Mouse (Mus musculus) embryonic facial prominence, embryonic 13.5 days (tissue): ENCODE results near the gene Olfr97. TPM values are rescaled to one million over a fixed set of nuclear protein-coding genes. Genes with fewer than 3 reads are reported as not detected.
"Not testable (repeated sequence)": the region's sequence is repeated elsewhere in the genome, so short reads cannot be mapped to it uniquely, and the experiment has no call there.

Source experiments
- ATAC-seq: fragments of 200-750 bp; cut with Nextera tagmentation; 2 replicates; pipeline ENCODE4 v1.8.0; 2017; ENCODE audit warnings: low read depth; ENCODE audit not compliant: insufficient number of reproducible peaks, insufficient read depth, low FRiP score, low TSS enrichment
- H3K27ac ChIP-seq: fragments of 300-500 bp; sonication (generic); 2 replicates; pipeline ENCODE4 v1.5.1; 2015; ENCODE audit warnings: moderate library complexity, mild to moderate bottlenecking, inconsistent platforms
- H3K27me3 ChIP-seq: fragments of 300-500 bp; sonication (generic); 2 replicates; pipeline ENCODE4 v1.6.1; 2015; ENCODE audit warnings: mild to moderate bottlenecking, inconsistent platforms
- H3K36me3 ChIP-seq: fragments of 300-500 bp; sonication (generic); 2 replicates; pipeline ENCODE4 v1.6.1; 2015; ENCODE audit warnings: mild to moderate bottlenecking, inconsistent platforms
- H3K4me1 ChIP-seq: fragments of 300-500 bp; sonication (generic); 2 replicates; pipeline ENCODE4 v1.6.1; 2015; ENCODE audit warnings: inconsistent platforms
- H3K4me2 ChIP-seq: fragments of 300-500 bp; sonication (generic); 2 replicates; pipeline ENCODE4 v1.6.1; 2015; ENCODE audit warnings: moderate library complexity, mild to moderate bottlenecking, inconsistent platforms
- H3K4me3 ChIP-seq: fragments of 300-500 bp; sonication (generic); 2 replicates; pipeline ENCODE4 v1.5.1; 2015; ENCODE audit warnings: mild to moderate bottlenecking, inconsistent platforms
- H3K9ac ChIP-seq: fragments of 300-500 bp; sonication (generic); 2 replicates; pipeline ENCODE4 v1.6.1; 2015; ENCODE audit warnings: mild to moderate bottlenecking, inconsistent platforms
- H3K9me3 ChIP-seq: fragments of 300-500 bp; sonication (generic); 2 replicates; pipeline ENCODE4 v1.6.1; 2016; ENCODE audit warnings: inconsistent platforms
- WGBS: fragments of 180-500 bp; shearing (Covaris S2); methylation state at CpG from one replicate; pipeline ENCODE4 v1.1.7; 2015; ENCODE audit warnings: mixed read lengths; 5-methylcytosine and 5-hydroxymethylcytosine counted together
- polyA plus RNA-seq: library from polyadenylated mRNA; unstranded; fragments of >200 nt; fragmentation: Nextera tagmentation; extraction: Ambion mirVana; gene quantifications from 2 replicates; pipeline ENCODE4 v1.2.1, GENCODE M21; 2015

The Olfr97 gene
- not detected in 2 replicates for polyA plus RNA-seq

DNA sequence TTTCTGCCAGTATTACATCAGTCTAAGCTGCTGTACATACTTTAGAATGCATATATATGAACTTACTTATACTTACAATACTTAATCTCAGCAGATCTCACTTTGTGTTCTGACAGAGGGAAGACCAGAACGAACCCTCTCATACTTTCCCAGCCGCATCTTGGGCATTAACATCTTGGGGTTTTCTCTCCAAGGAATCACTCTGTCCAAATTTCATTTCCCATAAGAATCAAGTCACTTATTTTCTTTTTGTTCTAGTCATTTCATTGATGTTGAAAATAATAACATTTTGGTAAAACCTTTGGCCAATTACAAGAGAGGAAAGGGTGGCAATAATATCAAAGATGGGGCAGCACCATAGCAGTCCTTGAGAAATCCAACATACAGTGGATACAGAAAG lies at the start of gene Olfr97:
Gene Olfr97, minus strand, starts transcription at position 101 of the 400 bp plus-strand sequence.
- 91% methylated on average over 2 of the region's 2 CpGs for WGBS
- not testable (repeated sequence) for H3K27ac ChIP-seq, H3K9ac ChIP-seq, H3K36me3 ChIP-seq, H3K27me3 ChIP-seq, H3K4me2 ChIP-seq, H3K9me3 ChIP-seq, H3K4me3 ChIP-seq, ATAC-seq, H3K4me1 ChIP-seq

DNA sequence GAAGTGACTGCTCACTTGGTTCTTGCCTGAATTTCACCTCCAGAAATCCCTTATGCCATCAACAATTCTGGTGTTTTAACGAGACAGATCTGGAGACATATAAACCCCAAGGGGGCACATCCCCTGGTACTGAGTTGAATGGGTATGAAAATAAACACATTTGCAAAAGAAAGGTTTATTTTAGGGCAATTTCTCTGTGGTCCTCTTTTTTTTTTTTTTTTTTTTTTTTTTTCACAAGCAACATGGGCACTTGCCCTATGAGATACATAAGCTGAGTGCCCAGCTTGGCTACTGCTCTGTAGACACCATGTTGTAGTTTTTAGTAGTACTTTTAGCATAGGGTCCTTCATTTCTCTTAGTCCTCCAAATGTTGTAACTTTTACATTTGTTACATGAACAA lies 46.2 kb upstream of the Olfr97 start, which contains the start of gene Olfr99:
Gene Olfr99, minus strand, starts transcription at position 101 of the 400 bp plus-strand sequence.
- H3K9ac ChIP-seq = no peak within 1 kb of the TSS
- 79% methylated on average over 1 of the region's 1 CpGs for WGBS
- no peaks in the 10 kb centered on the region for H3K36me3 ChIP-seq
- H3K9me3 ChIP-seq = no peaks in the 10 kb centered on the region
- no peaks in the 10 kb centered on the region for H3K27me3 ChIP-seq
- no peaks in the 10 kb centered on the region for H3K4me1 ChIP-seq
- no peak within 1 kb of the TSS for H3K27ac ChIP-seq
- H3K4me3 ChIP-seq = no peak within 1 kb of the TSS
- no peak within 1 kb of the TSS for H3K4me2 ChIP-seq
- no peak for ATAC-seq

DNA sequence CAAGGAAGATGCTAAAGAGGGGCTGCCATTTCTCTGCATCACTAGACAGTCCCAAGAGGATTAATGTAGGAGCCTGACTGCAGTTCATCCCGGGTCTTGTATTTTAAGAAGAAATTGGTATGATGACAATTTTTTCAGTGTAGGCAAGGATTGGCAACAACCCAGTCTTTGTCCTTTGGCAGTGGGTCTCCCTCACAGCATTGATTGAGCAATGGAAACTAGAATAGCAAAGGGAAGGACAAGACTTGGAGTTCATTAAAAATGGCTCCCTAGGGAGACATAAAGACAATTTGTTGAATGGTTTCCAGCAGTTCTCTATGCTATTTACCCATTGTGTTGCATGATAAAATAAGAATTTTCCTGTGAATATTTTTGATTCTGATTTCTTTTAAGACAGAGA lies 43.2 kb upstream of the Olfr97 start:
- no peaks in the 10 kb centered on the region for H3K9me3 ChIP-seq
- 65% methylated on average over 1 of the region's 1 CpGs for WGBS
- no peak overlapping the region for H3K27ac ChIP-seq
- no peak overlapping the region for H3K4me2 ChIP-seq
- no peak for ATAC-seq
- H3K4me1 ChIP-seq = no peaks in the 10 kb centered on the region
- H3K36me3 ChIP-seq = no peaks in the 10 kb centered on the region
- H3K27me3 ChIP-seq = no peaks in the 10 kb centered on the region
- H3K4me3 ChIP-seq = no peak overlapping the region
- no peak overlapping the region for H3K9ac ChIP-seq

DNA sequence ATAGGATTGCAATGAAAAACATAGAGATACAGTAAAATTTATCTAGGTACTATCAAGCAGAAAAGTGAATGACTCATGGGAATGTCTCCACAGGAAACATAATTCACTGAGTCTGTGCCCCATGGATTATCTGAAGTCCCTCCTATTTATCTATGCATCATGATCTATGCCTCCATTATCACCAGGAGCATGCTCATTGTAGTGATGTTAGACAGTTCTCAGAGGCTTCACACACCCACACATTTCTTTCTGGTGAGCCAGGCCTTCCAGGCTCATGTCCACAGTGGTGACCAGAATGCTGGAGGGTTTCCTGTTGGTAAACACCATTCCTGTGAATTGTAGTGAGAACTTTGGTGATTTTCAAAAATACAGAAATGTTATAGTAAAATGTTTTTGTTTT lies 39.4 kb upstream of the Olfr97 start:
- no peaks in the 10 kb centered on the region for H3K4me1 ChIP-seq
- H3K36me3 ChIP-seq = no peaks in the 10 kb centered on the region
- no peaks in the 10 kb centered on the region for H3K9me3 ChIP-seq
- H3K4me3 ChIP-seq = no peak overlapping the region
- ATAC-seq = no peak
- H3K27me3 ChIP-seq = no peaks in the 10 kb centered on the region
- no peak overlapping the region for H3K9ac ChIP-seq
- no peak overlapping the region for H3K27ac ChIP-seq
- H3K4me2 ChIP-seq = no peak overlapping the region

DNA sequence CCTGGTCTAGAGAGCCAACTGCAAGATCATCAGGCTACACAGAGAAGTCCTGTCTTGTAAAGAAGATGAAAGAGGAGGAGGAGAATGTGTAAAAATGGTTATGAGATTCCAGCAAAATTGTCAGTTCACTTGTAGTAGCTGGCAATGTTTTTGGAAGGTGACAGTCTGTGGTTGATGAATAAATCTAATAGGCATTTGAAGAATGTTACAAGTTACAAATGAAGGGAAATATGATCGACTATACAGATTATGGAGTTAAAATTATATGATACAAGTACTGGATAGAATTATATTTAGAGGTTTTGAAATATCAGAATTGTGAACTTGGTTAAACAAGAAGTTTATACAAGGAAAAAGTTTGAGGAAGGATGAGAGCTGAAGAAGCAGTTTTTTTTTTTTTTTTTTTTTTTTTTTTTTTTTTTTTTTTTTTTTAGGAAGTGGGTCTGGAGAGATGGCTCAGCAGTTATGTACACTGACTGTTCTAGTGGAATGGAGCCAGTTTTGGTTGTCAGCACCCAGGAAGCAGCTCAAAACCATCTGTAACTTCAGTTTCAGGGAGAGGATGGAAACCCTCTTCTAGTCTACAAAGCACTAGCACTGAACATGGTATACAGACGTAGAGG lies 38.6 kb upstream of the Olfr97 start:
- H3K36me3 ChIP-seq = no peaks in the 10 kb centered on the region
- peaks cover 7% of the 10 kb centered on the region for H3K27me3 ChIP-seq
- H3K4me1 ChIP-seq = no peaks in the 10 kb centered on the region
- ATAC-seq = no peak
- WGBS = 68% methylated on average over 2 of the region's 2 CpGs
- no peak overlapping the region for H3K4me3 ChIP-seq
- no peaks in the 10 kb centered on the region for H3K9me3 ChIP-seq
- no peak overlapping the region for H3K27ac ChIP-seq
- H3K4me2 ChIP-seq = no peak overlapping the region
- no peak overlapping the region for H3K9ac ChIP-seq

DNA sequence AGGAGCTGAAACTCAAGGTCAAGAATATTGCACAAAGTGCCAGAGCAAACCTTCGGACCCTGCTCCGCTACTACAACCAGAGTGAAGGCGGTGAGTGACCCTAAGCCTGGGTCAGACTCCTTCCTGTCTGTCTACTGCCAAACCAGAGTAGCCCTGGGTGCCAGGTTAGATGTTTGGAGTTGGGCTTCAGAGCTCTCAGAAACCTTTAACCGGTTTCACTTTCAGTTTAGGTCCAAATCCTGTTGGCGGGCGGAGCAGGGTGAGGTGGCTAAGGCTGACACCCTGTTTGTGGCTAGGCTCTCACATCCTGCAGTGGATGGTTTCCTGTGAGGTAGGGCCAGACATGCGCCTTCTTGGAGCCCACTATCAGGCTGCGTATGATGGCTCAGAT lies 33.6 kb upstream of the Olfr97 start:
- 68% methylated on average over 8 of the region's 8 CpGs for whole genome bisulfite sequencing
- peak overlapping the region; percentile 51 for H3K4me3 ChIP-seq
- no peaks in the 10 kb centered on the region for H3K36me3 ChIP-seq
- no peaks in the 10 kb centered on the region for H3K9me3 ChIP-seq
- H3K4me2 ChIP-seq = peak overlapping the region; percentile 90
- H3K27ac ChIP-seq = no peak overlapping the region
- H3K4me1 ChIP-seq = no peaks in the 10 kb centered on the region
- ATAC-seq = 0 out of 2 replicates have a peak, but pooled peaks have one; percentile 67
- H3K27me3 ChIP-seq = peaks cover 11% of the 10 kb centered on the region
- no peak overlapping the region for H3K9ac ChIP-seq

DNA sequence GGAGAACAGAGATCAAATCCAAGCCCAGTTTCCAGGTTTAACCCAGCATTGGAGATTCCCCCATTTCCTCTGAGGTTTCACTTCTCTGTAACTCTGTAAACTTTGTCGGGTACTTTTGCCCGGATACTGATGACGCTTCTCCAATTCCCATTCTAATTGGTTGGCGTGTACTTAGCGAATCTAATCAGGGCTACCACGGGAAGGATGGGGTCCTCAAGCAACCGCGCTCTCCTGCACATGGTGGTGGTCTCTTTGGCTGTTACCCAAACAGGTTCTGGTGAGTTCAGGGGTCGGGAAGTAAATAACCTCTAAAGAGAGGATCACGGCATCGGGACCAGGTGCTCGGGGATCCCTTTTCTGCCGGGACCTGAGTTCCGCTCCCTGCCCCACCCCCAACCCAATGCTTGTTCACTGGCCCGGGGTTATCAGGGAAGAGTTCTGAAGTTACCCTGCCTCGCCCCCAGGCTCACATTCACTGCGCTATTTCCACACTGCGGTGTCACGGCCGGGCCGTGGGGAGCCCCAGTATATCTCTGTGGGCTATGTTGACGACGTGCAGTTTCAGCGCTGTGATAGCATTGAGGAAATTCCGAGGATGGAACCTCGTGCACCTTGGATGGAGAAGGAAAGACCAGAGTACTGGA lies 33.0 kb upstream of the Olfr97 start, which contains the start of gene H2-M3:
Gene H2-M3, plus strand, starts transcription at position 163 of the 644 bp plus-strand sequence.
- Histone ChIP-seq H3K36me3 (no peaks in the 10 kb centered on the region), H3K9ac (peak within 1 kb of the TSS; percentile 61), H3K27ac (no peak within 1 kb of the TSS)

DNA sequence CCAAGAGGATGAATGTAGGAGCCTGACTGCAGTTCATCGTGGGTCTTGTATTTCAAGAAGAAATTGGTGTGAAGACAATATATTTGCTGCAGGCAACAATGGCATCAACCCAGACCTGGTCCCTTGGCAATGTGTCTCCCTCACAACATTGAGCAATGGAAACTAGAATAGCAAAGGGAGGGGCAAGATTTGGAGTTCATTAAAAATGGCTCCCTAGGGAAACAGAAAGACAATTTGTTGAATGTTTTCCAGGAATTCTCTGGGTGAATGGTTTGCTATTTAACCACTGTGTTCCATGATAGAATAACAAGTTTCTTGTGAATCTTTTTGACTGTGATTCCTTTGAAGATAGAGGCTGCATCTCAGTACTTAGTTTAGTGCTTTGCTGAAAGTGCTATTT lies 26.5 kb upstream of the Olfr97 start, which contains the start of gene Olfr98:
Gene Olfr98, minus strand, starts transcription at position 124 of the 400 bp plus-strand sequence.
- Histone ChIP-seq H3K27ac (no peak within 1 kb of the TSS), H3K27me3 (no peaks in the 10 kb centered on the region), H3K9me3 (no peaks in the 10 kb centered on the region), H3K4me2 (no peak within 1 kb of the TSS), H3K4me3 (no peak within 1 kb of the TSS), H3K4me1 (no peaks in the 10 kb centered on the region), H3K36me3 (no peaks in the 10 kb centered on the region), H3K9ac (no peak within 1 kb of the TSS)
- ATAC-seq = no peak
- WGBS = 87% methylated on average over 1 of the region's 1 CpGs

More for the DNA sequence above, 33.0 kb upstream of the Olfr97 start, which contains the start of gene H2-M3:
- H3K4me3 ChIP-seq = peak within 1 kb of the TSS; percentile 51
- WGBS = 3% methylated on average over 26 of the region's 26 CpGs
- H3K4me1 ChIP-seq = no peaks in the 10 kb centered on the region
- H3K4me2 ChIP-seq = peak within 1 kb of the TSS; percentile 90
- H3K9me3 ChIP-seq = no peaks in the 10 kb centered on the region
- ATAC-seq = peak; percentile 79
- H3K27me3 ChIP-seq = peaks cover 11% of the 10 kb centered on the region

DNA sequence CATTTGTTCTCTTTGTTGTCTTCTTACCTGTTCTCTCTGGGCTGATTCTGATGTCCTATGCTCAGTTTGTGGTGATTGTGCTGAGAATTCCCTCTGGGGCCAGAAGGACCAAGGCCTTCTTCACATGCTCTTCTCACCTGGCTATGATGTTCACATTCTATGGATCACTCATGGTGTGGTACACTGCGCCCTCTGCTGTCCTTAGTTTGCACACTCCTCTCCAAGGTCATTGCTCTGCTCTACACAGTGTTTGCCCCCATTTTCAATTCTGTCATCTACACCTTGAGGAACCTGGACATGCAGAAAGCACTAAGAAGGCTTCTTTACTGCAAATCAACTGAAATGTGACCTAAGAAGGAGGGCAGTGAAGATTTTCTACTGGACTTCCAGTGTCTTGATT lies 13.4 kb upstream of the Olfr97 start:
- WGBS = 7% methylated on average over 1 of the region's 1 CpGs
- H3K27me3 ChIP-seq = no peaks in the 10 kb centered on the region
- no peaks in the 10 kb centered on the region for H3K36me3 ChIP-seq
- H3K9ac ChIP-seq = no peak overlapping the region
- no peak overlapping the region for H3K4me2 ChIP-seq
- no peaks in the 10 kb centered on the region for H3K4me1 ChIP-seq
- H3K27ac ChIP-seq = no peak overlapping the region
- no peak overlapping the region for H3K4me3 ChIP-seq
- H3K9me3 ChIP-seq = no peaks in the 10 kb centered on the region
- no peak for ATAC-seq

DNA sequence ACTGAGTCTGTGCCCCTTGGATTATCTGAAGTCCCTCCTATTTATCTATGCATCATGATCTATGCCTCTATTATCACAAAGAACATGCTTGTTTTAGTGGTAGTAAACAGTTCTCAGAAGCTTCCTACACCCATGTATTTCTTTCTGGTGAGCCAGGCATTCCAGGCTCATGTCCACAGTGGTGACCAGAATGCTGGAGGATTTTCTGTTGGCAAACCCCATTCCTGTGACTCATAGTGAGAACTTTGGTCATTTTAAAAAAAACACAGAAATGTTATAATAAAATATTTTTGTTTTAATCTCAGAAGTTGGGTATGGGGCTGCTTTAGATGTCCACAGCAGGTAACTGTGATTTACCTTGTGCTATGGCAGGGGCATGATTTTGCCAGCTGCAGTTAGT lies 12.3 kb upstream of the Olfr97 start:
- no peaks in the 10 kb centered on the region for H3K27me3 ChIP-seq
- H3K4me2 ChIP-seq = no peak overlapping the region
- H3K27ac ChIP-seq = no peak overlapping the region
- no peaks in the 10 kb centered on the region for H3K9me3 ChIP-seq
- ATAC-seq = no peak
- no peaks in the 10 kb centered on the region for H3K36me3 ChIP-seq
- no peak overlapping the region for H3K4me3 ChIP-seq
- no peak overlapping the region for H3K9ac ChIP-seq
- H3K4me1 ChIP-seq = no peaks in the 10 kb centered on the region

DNA sequence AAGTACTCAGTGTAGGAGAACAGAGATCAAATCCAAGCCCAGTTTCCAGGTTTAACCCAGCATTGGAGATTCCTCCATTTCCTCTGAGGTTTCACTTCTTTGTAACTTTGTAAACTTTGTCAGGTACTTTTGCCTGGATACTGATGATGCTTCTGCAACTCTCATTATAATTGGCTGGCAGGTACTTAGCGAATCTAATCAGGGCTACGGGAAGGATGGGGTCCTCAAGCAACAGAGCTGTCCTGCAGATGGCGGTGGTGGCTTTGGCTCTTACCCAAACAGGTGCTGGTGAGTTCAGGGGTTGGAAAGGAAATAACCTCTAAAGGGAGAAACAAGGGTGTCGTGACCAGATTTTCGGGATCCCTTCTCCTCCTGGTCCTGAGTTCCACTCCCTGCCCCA lies 9.6 kb upstream of the Olfr97 start:
- no peak overlapping the region for H3K9ac ChIP-seq
- no peak overlapping the region for H3K4me2 ChIP-seq
- no peaks in the 10 kb centered on the region for H3K9me3 ChIP-seq
- H3K27ac ChIP-seq = no peak overlapping the region
- no peak overlapping the region for H3K4me3 ChIP-seq
- H3K4me1 ChIP-seq = no peaks in the 10 kb centered on the region
- ATAC-seq = no peak
- WGBS = 27% methylated on average over 5 of the region's 5 CpGs
- H3K36me3 ChIP-seq = no peaks in the 10 kb centered on the region
- H3K27me3 ChIP-seq = no peaks in the 10 kb centered on the region

DNA sequence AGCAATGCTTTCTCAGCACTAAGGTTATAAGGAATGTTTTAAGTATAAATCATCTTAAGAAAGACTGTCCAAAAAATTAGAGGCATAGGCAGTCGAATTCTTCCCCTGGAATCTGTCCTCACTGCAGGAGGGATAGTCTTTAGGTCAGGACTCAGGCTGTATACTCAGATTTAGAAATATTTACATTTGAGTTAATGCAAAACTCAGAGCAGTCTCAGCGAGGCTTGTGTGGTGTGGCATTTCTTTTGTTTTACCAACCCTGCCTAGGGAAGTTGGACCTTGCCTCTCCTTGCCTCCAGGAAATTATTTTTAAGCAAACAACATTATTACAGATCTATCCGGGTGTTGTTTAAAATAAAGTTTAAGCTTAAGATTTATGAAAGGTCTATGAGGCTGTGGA lies 5.1 kb upstream of the Olfr97 start:
- H3K4me3 ChIP-seq = no peak overlapping the region
- H3K27me3 ChIP-seq = no peaks in the 10 kb centered on the region
- no peak overlapping the region for H3K4me2 ChIP-seq
- H3K36me3 ChIP-seq = no peaks in the 10 kb centered on the region
- no peak for ATAC-seq
- 60% methylated on average over 3 of the region's 3 CpGs for WGBS
- no peaks in the 10 kb centered on the region for H3K4me1 ChIP-seq
- H3K27ac ChIP-seq = no peak overlapping the region
- H3K9me3 ChIP-seq = no peaks in the 10 kb centered on the region
- H3K9ac ChIP-seq = no peak overlapping the region
